Mouse (Mus musculus) olfactory bulb, adult 2 months (tissue): Measurements from ENCODE around the gene Pxk.

Source experiments
- CTCF ChIP-seq: fragments of 200-500 bp; IDR thresholded peaks from 2 replicates; pipeline ENCODE4 v1.5.1; 2012; ENCODE audit warnings: low read depth, mild to moderate bottlenecking, low read length, moderate library complexity; ENCODE audit not compliant: insufficient read depth
- POLR2A ChIP-seq: fragments of 200-500 bp; IDR thresholded peaks from 2 replicates; pipeline ENCODE4 v1.6.1; 2012; ENCODE audit warnings: mild to moderate bottlenecking, low read depth, low read length, moderate library complexity; ENCODE audit not compliant: insufficient read depth

GRCm38 (mm10) chr14:8176251-8176650, 78.2 kb downstream of the Pxk start:
- TF ChIP-seq CTCF (no peak), POLR2A (no peak)
